Mouse (Mus musculus) spleen, adult 18-20 months (tissue): ENCODE measurements at regions not wholly inside any gene's neighbourhood (a gene's known extent, or its start where the extent isn't known, plus 50 kb on each side); places are given as distances from the start of the nearest gene placed in this dataset.

Experiments used
- DNase-seq, 2 experiments: peaks; one replicate each; pipeline ENCODE4 v3.0.0; 2022; ENCODE audit warnings: mixed read lengths in 2 of 2

DNA sequence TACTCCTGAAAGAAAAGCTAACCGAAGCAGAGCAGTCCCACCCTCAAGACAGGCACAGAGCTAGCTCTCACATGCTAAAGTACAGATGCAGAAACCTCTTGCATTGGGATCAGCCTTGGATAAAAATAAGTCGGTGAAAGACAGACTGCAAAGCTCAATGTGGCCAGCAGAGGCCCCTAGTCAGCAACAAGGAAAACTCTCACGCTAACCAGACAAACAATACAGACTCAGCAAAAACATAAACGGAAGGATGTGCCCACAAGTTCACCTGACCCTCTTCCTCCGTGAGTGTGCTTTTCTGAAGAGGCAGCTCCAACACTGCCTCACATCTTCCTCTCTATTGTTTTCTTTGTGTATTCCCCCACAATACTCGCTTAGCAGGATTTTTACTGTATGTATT lies 77.8 kb downstream of the Rpia start:
- DNase-seq = peak; percentile 49 to 64

DNA sequence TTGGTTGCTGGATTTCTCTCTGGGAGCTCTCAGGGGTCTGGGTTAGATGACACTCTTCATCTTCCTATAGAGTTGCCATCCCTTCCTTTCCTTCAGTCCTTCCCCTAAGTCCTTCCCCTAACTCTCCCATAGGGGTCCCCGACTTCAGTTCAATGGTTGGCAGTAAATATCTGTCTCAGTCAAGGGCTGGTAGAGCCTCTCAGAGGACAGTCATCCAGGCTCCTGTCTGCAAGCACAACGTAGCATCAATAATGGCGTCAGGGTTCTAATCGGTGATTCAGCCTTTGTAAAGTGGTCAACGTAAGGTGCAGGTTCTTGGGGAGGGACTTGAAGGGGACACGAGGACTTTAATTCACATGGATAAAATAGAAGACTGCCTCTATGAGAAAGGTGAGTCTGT lies 78.4 kb downstream of the Rpia start:
- no peak for DNase-seq

GRCm38 (mm10) chr6:70713118-70713517 lies 78.9 kb downstream of the Rpia start:
- DNase-seq = no peak

DNA sequence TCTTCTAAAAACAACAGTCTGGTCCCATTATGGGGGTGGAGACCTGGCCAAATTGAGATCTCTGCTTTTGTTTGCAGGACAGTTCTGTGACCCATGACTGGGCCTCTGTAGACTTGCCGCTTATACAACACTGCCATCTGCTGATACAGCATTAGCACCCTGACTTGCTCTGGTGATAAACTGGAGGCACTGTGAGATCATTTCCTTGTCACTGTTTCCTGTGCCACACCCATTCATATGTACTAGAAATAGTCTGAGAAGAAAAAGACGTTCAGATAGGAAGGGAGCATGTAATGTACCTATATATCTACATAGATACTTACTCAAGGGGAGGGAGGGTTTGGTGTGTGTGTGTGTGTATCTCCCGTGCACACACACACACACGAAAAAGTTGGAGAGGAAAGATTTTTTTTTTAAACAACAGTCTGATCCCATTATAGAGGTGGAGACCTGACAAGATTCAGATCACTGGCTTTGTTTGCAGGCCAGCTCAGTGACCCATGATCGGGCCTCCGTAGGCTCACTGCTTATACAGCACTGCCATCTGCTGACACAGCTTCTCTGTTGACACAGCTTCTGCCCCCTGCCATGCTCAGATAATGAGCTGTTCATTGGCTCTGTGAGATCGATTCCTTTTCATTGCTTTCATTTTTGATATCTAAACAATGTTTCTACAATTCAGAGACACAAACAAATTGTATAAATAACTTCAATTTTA lies 82.5 kb downstream of the Rpia start:
- DNase-seq = peak in 1 of 2 experiments; percentile 31

DNA sequence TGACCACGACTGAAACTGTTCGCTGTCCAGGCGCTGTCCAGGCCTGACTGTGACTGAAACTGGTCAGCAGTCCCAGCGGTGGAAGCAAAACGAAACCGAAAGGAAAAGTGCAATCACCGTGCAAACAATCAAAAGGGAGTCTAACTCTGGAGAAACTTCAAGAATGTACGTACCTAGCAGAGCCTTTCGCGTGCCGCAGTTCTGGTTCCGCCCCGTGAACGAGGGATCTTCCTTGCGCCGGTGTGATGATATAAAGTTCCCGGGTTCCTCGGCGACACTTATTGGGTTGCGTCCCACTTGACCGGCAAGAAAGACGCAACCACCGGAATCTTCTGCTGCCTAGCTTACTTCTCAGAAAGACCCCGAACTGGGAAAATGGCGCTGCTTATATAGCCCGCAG lies 96.4 kb downstream of the Rpia start:
- DNase-seq = no peak
